Mouse (Mus musculus) intestine, postnatal 0 days (tissue): ENCODE results near the gene Tmod4. TPM values are rescaled to one million over a fixed set of nuclear protein-coding genes. Genes with fewer than 3 reads are reported as not detected.

Source experiments
- ATAC-seq: fragments of 200-750 bp; cut with Nextera tagmentation; 2 replicates; pipeline ENCODE4 v1.8.0; 2017; ENCODE audit warnings: mild to moderate bottlenecking, moderate TSS enrichment, moderate library complexity
- H3K27ac ChIP-seq: fragments of 300-500 bp; sonication (generic); 2 replicates; pipeline ENCODE4 v1.5.1; 2014; ENCODE audit warnings: mild to moderate bottlenecking, low read depth, low read length, moderate library complexity
- H3K27me3 ChIP-seq: fragments of 300-500 bp; sonication (generic); replicated peaks from 2 replicates; pipeline ENCODE4 v1.6.1; 2014; ENCODE audit warnings: low read length, mixed read lengths; ENCODE audit not compliant: control insufficient read depth, insufficient read depth
- H3K36me3 ChIP-seq: fragments of 300-500 bp; sonication (generic); 2 replicates; pipeline ENCODE4 v1.6.1; 2014; ENCODE audit warnings: mild to moderate bottlenecking, moderate library complexity; ENCODE audit not compliant: control insufficient read depth, insufficient read depth
- H3K4me1 ChIP-seq: fragments of 300-500 bp; sonication (generic); replicated peaks from 2 replicates; pipeline ENCODE4 v1.6.1; 2014; ENCODE audit warnings: antibody characterized with exemption, low read length, mixed read lengths; ENCODE audit not compliant: control insufficient read depth, insufficient read depth
- H3K4me2 ChIP-seq: fragments of 300-500 bp; sonication (generic); replicated peaks from 2 replicates; pipeline ENCODE4 v1.6.1; 2014; ENCODE audit warnings: low read depth, mild to moderate bottlenecking, moderate library complexity
- H3K4me3 ChIP-seq: fragments of 300-500 bp; sonication (generic); 2 replicates; pipeline ENCODE4 v1.5.1; 2014; ENCODE audit warnings: low read depth, low read length
- H3K9ac ChIP-seq: fragments of 300-500 bp; sonication (generic); 2 replicates; pipeline ENCODE4 v1.6.1; 2014; ENCODE audit warnings: mild to moderate bottlenecking, low read depth, low read length
- H3K9me3 ChIP-seq: fragments of 300-500 bp; sonication (generic); 2 replicates; pipeline ENCODE4 v1.6.1; 2016; ENCODE audit warnings: mixed run types; ENCODE audit not compliant: control insufficient read depth
- CTCF ChIP-seq: sonication (generic); IDR thresholded peaks from 2 replicates; pipeline ENCODE4 v1.5.1; 2016; ENCODE audit warnings: low read depth, mild to moderate bottlenecking, control low read depth, antibody characterized with exemption, moderate library complexity
- WGBS: fragments of 180-500 bp; shearing (Covaris S2); extraction: QIAGEN DNeasy Blood & Tissue Kit; methylation state at CpG from one replicate; pipeline ENCODE4 v1.1.7; 2014; 5-methylcytosine and 5-hydroxymethylcytosine counted together
- polyA plus RNA-seq: library from polyadenylated mRNA; unstranded; fragments of >200 nt; fragmentation: Nextera tagmentation; extraction: Ambion mirVana; gene quantifications from 2 replicates; pipeline ENCODE4 v1.2.1, GENCODE M21; 2015

Gene Tmod4
- polyA plus RNA-seq, 1 experiment from 2014 or later: 0.44 TPM

- no peaks in the 10 kb centered on the region for H3K9me3 ChIP-seq
- 8% methylated on average over 6 of the region's 6 CpGs for WGBS
- H3K9ac ChIP-seq: no peak overlapping the region
- peak overlapping the region; percentile 46; the same call in 1 of the 2 replicates for H3K27ac ChIP-seq
- H3K27me3 ChIP-seq: no peaks in the 10 kb centered on the region
- ATAC-seq: 0 out of 2 replicates have a peak, but pooled peaks have one; percentile 37
- H3K4me2 ChIP-seq: peak overlapping the region; percentile 69
- H3K36me3 ChIP-seq: peaks cover 17% of the 10 kb centered on the region
- peaks cover 7% of the 10 kb centered on the region; the same call in 1 of the 2 replicates for H3K4me1 ChIP-seq
- H3K4me3 ChIP-seq: peak overlapping the region; percentile 33
- TF ChIP-seq CTCF: no peak
These were observed 10.7 kb downstream of the Tmod4 start for GRCm38 (mm10) chr3:95135023-95135422.

GRCm38 (mm10) chr3:95135433-95136052, 11.3 kb downstream of the Tmod4 start:
- 0 out of 2 replicates have a peak, but pooled peaks have one; percentile 6 for TF ChIP-seq CTCF
- H3K27me3 ChIP-seq: no peaks in the 10 kb centered on the region
- H3K9ac ChIP-seq: no peak overlapping the region
- 0 out of 2 replicates have a peak overlapping the region, but pooled peaks have one; percentile 46 for H3K27ac ChIP-seq
- H3K36me3 ChIP-seq: peaks cover 21% of the 10 kb centered on the region
- WGBS: 72% methylated on average over 7 of the region's 7 CpGs
- H3K9me3 ChIP-seq: no peaks in the 10 kb centered on the region
- peaks cover 7% of the 10 kb centered on the region; the same call in 1 of the 2 replicates for H3K4me1 ChIP-seq
- no peak overlapping the region; the same call in 1 of the 2 replicates for H3K4me3 ChIP-seq
- H3K4me2 ChIP-seq: peak overlapping the region; percentile 69
- no peak for ATAC-seq

- ATAC-seq: no peak
- no peak overlapping the region for H3K4me2 ChIP-seq
- 73% methylated on average over 3 of the region's 3 CpGs for WGBS
These were observed 12.1 kb downstream of the Tmod4 start for GRCm38 (mm10) chr3:95136336-95136735.

GRCm38 (mm10) chr3:95139586-95140288, 15.5 kb downstream of the Tmod4 start:
- H3K36me3 ChIP-seq: peaks cover 17% of the 10 kb centered on the region
- no peak overlapping the region for H3K4me3 ChIP-seq
- H3K27me3 ChIP-seq: no peaks in the 10 kb centered on the region
- TF ChIP-seq CTCF: no peak
- H3K9ac ChIP-seq: no peak overlapping the region
- no peaks in the 10 kb centered on the region for H3K4me1 ChIP-seq
- no peak overlapping the region; the same call in 1 of the 2 replicates for H3K27ac ChIP-seq
- no peaks in the 10 kb centered on the region for H3K9me3 ChIP-seq
- 68% methylated on average over 25 of the region's 25 CpGs for WGBS
- no peak for ATAC-seq
- H3K4me2 ChIP-seq: no peak overlapping the region

More at GRCm38 (mm10) chr3:95136336-95136735, 12.1 kb downstream of the Tmod4 start:
- H3K9me3 ChIP-seq: no peaks in the 10 kb centered on the region
- peaks cover 7% of the 10 kb centered on the region; the same call in 1 of the 2 replicates for H3K4me1 ChIP-seq
- H3K27ac ChIP-seq: no peak overlapping the region
- H3K27me3 ChIP-seq: no peaks in the 10 kb centered on the region
- peaks cover 17% of the 10 kb centered on the region for H3K36me3 ChIP-seq
- H3K9ac ChIP-seq: no peak overlapping the region
- no peak overlapping the region for H3K4me3 ChIP-seq
- no peak for TF ChIP-seq CTCF

GRCm38 (mm10) chr3:95140289-95140595, 16.0 kb downstream of the Tmod4 start:
- WGBS: 73% methylated on average over 18 of the region's 18 CpGs
- no peak overlapping the region for H3K4me2 ChIP-seq
- H3K9me3 ChIP-seq: no peaks in the 10 kb centered on the region
- ATAC-seq: no peak
- H3K4me3 ChIP-seq: no peak overlapping the region
- H3K4me1 ChIP-seq: no peaks in the 10 kb centered on the region
- H3K9ac ChIP-seq: no peak overlapping the region
- peaks cover 17% of the 10 kb centered on the region for H3K36me3 ChIP-seq
- H3K27me3 ChIP-seq: no peaks in the 10 kb centered on the region
- TF ChIP-seq CTCF: no peak
- peak overlapping the region; percentile 15; the same call in 1 of the 2 replicates for H3K27ac ChIP-seq

- Histone ChIP-seq H3K27me3 (no peaks in the 10 kb centered on the region), H3K4me3 (no peak overlapping the region)
- 94% methylated on average over 6 of the region's 6 CpGs for WGBS
These were observed 16.5 kb downstream of the Tmod4 start for GRCm38 (mm10) chr3:95140795-95141194.

More at GRCm38 (mm10) chr3:95140795-95141194, 16.5 kb downstream of the Tmod4 start:
- Histone ChIP-seq H3K36me3 (peaks cover 17% of the 10 kb centered on the region), H3K27ac (0 out of 2 replicates have a peak overlapping the region, but pooled peaks have one; percentile 15), H3K4me1 (no peaks in the 10 kb centered on the region), H3K4me2 (no peak overlapping the region), H3K9me3 (no peaks in the 10 kb centered on the region), H3K9ac (no peak overlapping the region)
- no peak for ATAC-seq
- no peak for TF ChIP-seq CTCF
